Mouse (Mus musculus) embryonic stem cell, embryonic (primary cell): Measurements from ENCODE around the gene H2afx.

Experiments
- CTCF ChIA-PET, 4 experiments: fragments of 300-600 bp in 2 of 4; fragments of 350-600 bp in 2 of 4; sonication (Branson Sonifier 250); formaldehyde crosslinking; loops; one replicate each; lab custom pipeline; 2022; ENCODE audit warnings: inconsistent platforms in 2 of 4; lab: Charles Lee
- POLR2A ChIA-PET, 4 experiments: fragments of 300-600 bp in 2 of 4; fragments of 350-600 bp in 2 of 4; sonication (Branson Sonifier 250); formaldehyde crosslinking; loops; one replicate each; lab custom pipeline; 2022; ENCODE audit warnings: antibody characterized with exemption in 4 of 4, inconsistent platforms in 1 of 4; lab: Charles Lee

Gene H2afx

GRCm38 (mm10) chr9:44364480-44364879 is 30.0 kb downstream of the H2afx start:
- ChIA-PET CTCF (interaction anchor here in 3 of 4 experiments (0.5 to 2.0 kb wide), 17 partner anchors 9 to 291 kb away, joined by 3 to 18 read pairs (median 3); partner anchors contain the start of genes Hmbs (in 2 of the 3), Hyou1 (in 2 of the 3) and Ccdc84 (in 1 of the 3)), POLR2A (interaction anchor here in 3 of 4 experiments (0.5 to 8.7 kb wide), 19 partner anchors 9 to 307 kb away, joined by 3 to 120 read pairs (median 3); partner anchors contain the start of genes Hyou1 (in 3 of the 3), H2afx (in 2 of the 3), Dpagt1 (in 1 of the 3) and Hmbs (in 1 of the 3))

- POLR2A ChIA-PET: interaction anchor here in 2 of 4 experiments (0.9 to 1.6 kb wide), 4 partner anchors 9 to 12 kb away, joined by 3 to 9 read pairs (median 5); partner anchors contain the start of gene Vps11 (in 2 of the 2)
- CTCF ChIA-PET: interaction anchor here in 1 of 4 experiments (0.6 to 1.2 kb wide), 3 partner anchors 9 to 213 kb away, joined by 3 to 18 read pairs (median 8); partner anchors contain the start of gene Vps11
Observed at GRCm38 (mm10) chr9:44373386-44373785, 38.9 kb downstream of the H2afx start.

- POLR2A ChIA-PET: interaction anchor here in 2 of 4 experiments (0.6 to 12.1 kb wide), 7 partner anchors 8 to 177 kb away, joined by 3 to 160 read pairs (median 13); partner anchors contain the start of genes H2afx (in 2 of the 2), Rps25 (in 1 of the 2), Trappc4 (in 1 of the 2) and Vps11 (in 1 of the 2)
- CTCF ChIA-PET: no interaction called here
Observed at GRCm38 (mm10) chr9:44376141-44376540, 41.6 kb downstream of the H2afx start.

DNA sequence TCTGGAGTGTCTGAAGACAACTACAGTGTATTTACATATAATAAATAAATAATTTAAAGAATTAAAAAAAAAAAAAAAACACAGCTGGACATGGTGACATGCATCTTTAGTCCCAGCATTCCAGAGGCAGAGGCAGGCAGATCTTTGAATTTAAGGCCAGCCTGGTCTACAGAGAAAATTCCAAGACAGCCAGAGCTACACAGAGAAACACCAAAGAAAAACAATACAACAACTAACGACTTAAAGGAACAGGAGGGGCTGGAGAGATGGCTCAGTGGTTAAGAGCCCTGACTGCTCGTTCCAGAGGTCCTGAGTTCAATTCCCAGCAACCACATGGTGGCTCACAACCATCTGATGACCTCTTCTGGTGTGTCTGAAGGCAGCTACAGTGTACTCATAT is 42.8 kb downstream of the H2afx start:
- CTCF ChIA-PET: interaction anchor here in 2 of 4 experiments (0.6 to 1.3 kb wide), 4 partner anchors 13 to 1420 kb away, joined by 3 to 4 read pairs (median 3); partner anchors contain the start of gene Slc37a4 (in 1 of the 2)
- POLR2A ChIA-PET: interaction anchor here (0.6 to 12.1 kb wide), 15 partner anchors 11 to 128 kb away, joined by 3 to 160 read pairs (median 3); partner anchors contain the start of genes Vps11 (in 2 of the 4), H2afx (in 1 of the 4), Rps25 (in 1 of the 4) and Slc37a4 (in 1 of the 4)

DNA sequence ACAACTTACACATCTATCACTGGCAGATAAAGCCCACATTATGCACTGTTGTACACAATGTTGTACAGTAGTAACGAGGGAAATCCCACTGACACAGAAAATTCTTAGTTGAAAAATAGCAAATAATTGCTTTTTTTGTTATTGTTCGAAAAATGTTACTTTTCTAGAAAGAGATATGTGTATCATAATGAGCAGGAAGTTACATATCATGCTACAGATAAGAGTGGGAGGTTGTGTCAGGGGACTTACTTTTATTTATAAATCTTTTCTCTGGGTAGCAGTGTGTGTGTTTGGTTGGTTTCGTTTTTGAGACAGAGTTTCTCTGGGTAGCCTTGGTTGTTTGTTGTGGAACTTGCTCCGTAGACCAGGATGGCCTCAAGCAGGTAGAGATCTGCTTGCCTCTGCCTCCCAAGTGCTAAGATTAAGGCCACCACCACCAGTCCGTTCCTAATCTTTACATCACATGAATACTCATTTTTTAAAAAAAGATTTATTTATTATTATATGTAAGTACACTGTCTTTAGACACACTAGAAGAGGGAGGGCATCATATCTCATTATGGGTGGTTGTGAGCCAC is 43.7 kb downstream of the H2afx start:
- POLR2A ChIA-PET: interaction anchor here in 3 of 4 experiments (0.5 to 12.1 kb wide), 66 partner anchors 10 to 389 kb away, joined by 3 to 160 read pairs (median 10); partner anchors contain the start of genes Cbl (in 3 of the 3), H2afx (in 3 of the 3), Hmbs (in 3 of the 3) and Slc37a4 (in 3 of the 3)
- CTCF ChIA-PET: interaction anchor here in 3 of 4 experiments (0.9 to 2.0 kb wide), 11 partner anchors 10 to 284 kb away, joined by 3 to 29 read pairs (median 6); partner anchors contain the start of genes C2cd2l (in 1 of the 3), Ccdc84 (in 1 of the 3) and Vps11 (in 1 of the 3)

DNA sequence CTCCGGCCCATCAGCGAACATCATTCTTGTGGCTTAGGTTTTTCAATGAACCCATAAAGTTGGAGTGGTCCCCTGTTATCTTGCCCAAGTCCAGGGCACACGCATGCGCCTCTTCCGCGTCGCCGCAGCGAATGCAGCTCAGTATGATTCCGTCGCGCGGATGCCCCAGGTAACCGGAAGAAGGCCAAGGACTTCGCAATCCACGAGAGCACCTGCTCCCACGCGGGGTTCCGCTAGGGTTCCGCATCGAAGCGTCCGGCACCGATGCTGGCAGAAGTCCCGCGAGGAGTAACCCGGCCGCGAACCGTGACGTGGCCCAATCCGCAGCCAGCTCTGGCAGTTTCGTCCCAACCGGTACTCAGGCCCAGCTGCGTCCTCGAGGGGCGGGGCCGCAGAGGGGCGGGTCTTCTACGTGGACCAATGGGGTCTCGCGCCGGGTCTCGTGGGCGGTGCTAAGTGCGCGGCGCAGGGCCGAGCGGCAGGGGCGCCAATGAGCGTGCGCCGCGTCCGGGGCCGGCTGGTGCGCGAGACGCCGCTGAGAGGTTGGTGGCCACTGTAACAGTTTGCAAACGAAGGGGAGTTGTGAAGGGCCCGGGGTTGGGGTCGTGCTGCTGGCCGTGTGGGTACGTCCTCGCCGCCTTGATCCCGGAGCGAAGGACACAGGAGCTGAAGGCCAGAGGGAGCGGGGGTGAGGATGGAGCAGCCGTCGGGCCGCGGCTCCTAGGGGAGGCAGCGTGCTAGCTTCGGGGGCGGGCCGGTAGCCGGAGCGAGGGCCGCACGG is 44.8 kb downstream of the H2afx start, which contains the start of gene Hyou1:
Gene Hyou1, plus strand, starts transcription at position 437 of the 781 bp plus-strand sequence.
- POLR2A ChIA-PET: interaction anchor here (0.5 to 12.1 kb wide), 104 partner anchors 9 to 395 kb away, joined by 3 to 160 read pairs (median 5); partner anchors contain the start of genes Vps11 (in 4 of the 4), Cbl (in 3 of the 4), Ccdc84 (in 3 of the 4) and H2afx (in 3 of the 4)
- CTCF ChIA-PET: interaction anchor here (0.5 to 2.0 kb wide), 29 partner anchors 9 to 285 kb away, joined by 3 to 29 read pairs (median 4); partner anchors contain the start of genes Vps11 (in 3 of the 4), Bcl9l (in 1 of the 4), C2cd2l (in 1 of the 4) and Ccdc84 (in 1 of the 4)

DNA sequence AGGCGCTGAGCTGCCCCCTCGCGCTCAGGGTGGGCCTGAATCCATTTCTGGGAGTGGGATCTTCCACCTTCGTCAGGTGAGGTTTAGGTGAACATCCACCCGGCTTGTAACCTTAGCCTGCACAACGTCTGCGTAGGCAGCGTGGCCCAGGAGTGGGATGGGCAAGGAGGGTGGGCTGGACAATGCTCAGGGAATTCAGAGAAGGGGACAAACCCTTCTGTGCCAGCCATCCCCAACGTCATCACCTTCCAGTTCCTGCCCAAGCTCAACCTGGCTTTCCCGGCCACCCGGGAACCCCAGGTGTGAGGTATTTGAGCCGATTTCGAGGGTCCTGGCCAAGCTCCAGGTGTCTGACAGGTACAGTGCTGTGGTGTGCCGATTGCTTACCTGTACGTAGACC is 45.4 kb downstream of the H2afx start:
- ChIA-PET POLR2A (interaction anchor here (0.6 to 12.1 kb wide), 77 partner anchors 8 to 388 kb away, joined by 3 to 160 read pairs (median 7); partner anchors contain the start of genes Vps11 (in 4 of the 4), Cbl (in 3 of the 4), Ccdc84 (in 3 of the 4) and H2afx (in 3 of the 4)), CTCF (interaction anchor here (0.6 to 2.0 kb wide), 20 partner anchors 9 to 286 kb away, joined by 3 to 29 read pairs (median 4); partner anchors contain the start of genes Vps11 (in 3 of the 4), Bcl9l (in 1 of the 4), Ccdc84 (in 1 of the 4) and H2afx (in 1 of the 4))

- ChIA-PET POLR2A (interaction anchor here in 3 of 4 experiments (0.6 to 12.1 kb wide), 21 partner anchors 9 to 79 kb away, joined by 3 to 160 read pairs (median 4); partner anchors contain the start of genes Vps11 (in 3 of the 3), Rps25 (in 2 of the 3), Slc37a4 (in 2 of the 3) and C2cd2l (in 1 of the 3)), CTCF (interaction anchor here in 3 of 4 experiments (0.5 to 1.3 kb wide), 4 partner anchors 23 to 664 kb away, joined by 3 to 4 read pairs (median 3); partner anchors contain the start of gene Vps11 (in 1 of the 3))
Observed at GRCm38 (mm10) chr9:44384596-44384995, 50.1 kb downstream of the H2afx start.
